Mouse (Mus musculus) cerebellum, adult 11-12 months (tissue): ENCODE measurements at regions not wholly inside any gene's neighbourhood (a gene's known extent, or its start where the extent isn't known, plus 50 kb on each side); places are given as distances from the start of the nearest gene placed in this dataset.
A peak's percentile ranks its signal among the peaks of the same experiment; 100 is the strongest.

Experiments
- DNase-seq: peaks from one replicate; pipeline ENCODE4 v3.0.0; 2022

- no peak for DNase-seq
These were observed 127.6 kb upstream of the Tbx3 start for GRCm38 (mm10) chr5:119542836-119543235.

GRCm38 (mm10) chr5:119543716-119544115 lies 126.8 kb upstream of the Tbx3 start:
- DNase-seq = no peak

- no peak for DNase-seq
These were observed 125.8 kb upstream of the Tbx3 start for GRCm38 (mm10) chr5:119544681-119545080.

GRCm38 (mm10) chr5:119547070-119547469 lies 123.4 kb upstream of the Tbx3 start:
- DNase-seq = no peak

- DNase-seq = no peak
These were observed 119.6 kb upstream of the Tbx3 start for GRCm38 (mm10) chr5:119550916-119551315.

GRCm38 (mm10) chr5:119553469-119553868 lies 117.0 kb upstream of the Tbx3 start:
- no peak for DNase-seq

- no peak for DNase-seq
These were observed 113.4 kb upstream of the Tbx3 start for GRCm38 (mm10) chr5:119557071-119557470.

GRCm38 (mm10) chr5:119559696-119560095 lies 110.8 kb upstream of the Tbx3 start:
- DNase-seq = peak; percentile 28

GRCm38 (mm10) chr5:119560392-119560791 lies 110.1 kb upstream of the Tbx3 start:
- DNase-seq = no peak

GRCm38 (mm10) chr5:119561531-119561930 lies 108.9 kb upstream of the Tbx3 start:
- no peak for DNase-seq

- no peak for DNase-seq
These were observed 106.7 kb upstream of the Tbx3 start for GRCm38 (mm10) chr5:119563510-119564351.

- DNase-seq = no peak
These were observed 102.8 kb upstream of the Tbx3 start for GRCm38 (mm10) chr5:119567639-119568038.

GRCm38 (mm10) chr5:119570054-119570453 lies 100.4 kb upstream of the Tbx3 start:
- no peak for DNase-seq

- DNase-seq = no peak
These were observed 98.8 kb upstream of the Tbx3 start for GRCm38 (mm10) chr5:119571644-119572043.

GRCm38 (mm10) chr5:119575124-119575523 lies 95.3 kb upstream of the Tbx3 start:
- DNase-seq = no peak

- no peak for DNase-seq
These were observed 91.2 kb upstream of the Tbx3 start for GRCm38 (mm10) chr5:119579288-119579687.

GRCm38 (mm10) chr5:119579806-119580205 lies 90.7 kb upstream of the Tbx3 start:
- DNase-seq = no peak

- no peak for DNase-seq
These were observed 90.1 kb upstream of the Tbx3 start for GRCm38 (mm10) chr5:119580395-119580794.

GRCm38 (mm10) chr5:119580798-119581197 lies 89.7 kb upstream of the Tbx3 start:
- no peak for DNase-seq

GRCm38 (mm10) chr5:119584389-119584788 lies 86.1 kb upstream of the Tbx3 start:
- DNase-seq = no peak

GRCm38 (mm10) chr5:119584914-119585313 lies 85.6 kb upstream of the Tbx3 start:
- no peak for DNase-seq

GRCm38 (mm10) chr5:119586391-119587058 lies 83.9 kb upstream of the Tbx3 start:
- DNase-seq = no peak

- no peak for DNase-seq
These were observed 83.1 kb upstream of the Tbx3 start for GRCm38 (mm10) chr5:119587239-119587811.
